Mouse (Mus musculus): ENCODE results near the gene Taok3.

- TF ChIP-seq CTCF (conservative IDR thresholded peaks at IDR 0.05; ENCODE audit: insufficient read depth, insufficient read length, low read depth, low read length) = no peak
- no peak for TF ChIP-seq POLR2A (IDR thresholded peaks at IDR 0.05; ENCODE audit: low read depth, low read length)
These were observed 11.2 kb upstream of the Taok3 start for GRCm38 (mm10) chr5:117108731-117109130.

Data from kidney, adult 2 months (tissue).